Mouse (Mus musculus) limb, embryonic 11.5 days (tissue): ENCODE results near the gene Stpg4. TPM values are rescaled to one million over a fixed set of nuclear protein-coding genes. Genes with fewer than 3 reads are reported as not detected.
A peak's percentile ranks its signal among the peaks of the same experiment; 100 is the strongest.

ENCODE experiments used
- ATAC-seq: fragments of 200-750 bp; cut with Nextera tagmentation; 2 replicates; pipeline ENCODE4 v1.8.0; 2017; ENCODE audit warnings: low read depth; ENCODE audit not compliant: insufficient number of reproducible peaks, low FRiP score, low TSS enrichment
- DNase-seq: peaks from one replicate; pipeline ENCODE4 v3.0.0-alpha.2; 2015; ENCODE audit warnings: low spot score
- H3K27ac ChIP-seq: fragments of 300-500 bp; sonication (generic); replicated peaks from 2 replicates; pipeline ENCODE4 v1.5.1; 2014; ENCODE audit warnings: low read depth, mild to moderate bottlenecking, low read length
- H3K27me3 ChIP-seq: fragments of 300-500 bp; sonication (generic); 2 replicates; pipeline ENCODE4 v1.6.1; 2014; ENCODE audit warnings: mild to moderate bottlenecking, low read length, mixed read lengths; ENCODE audit not compliant: control insufficient read depth, insufficient read depth
- H3K36me3 ChIP-seq: fragments of 300-500 bp; sonication (generic); 2 replicates; pipeline ENCODE4 v1.6.1; 2014; ENCODE audit warnings: mild to moderate bottlenecking, low read length, moderate library complexity, mixed read lengths; ENCODE audit not compliant: control insufficient read depth, insufficient read depth
- H3K4me1 ChIP-seq: fragments of 300-500 bp; sonication (generic); 2 replicates; pipeline ENCODE4 v1.6.1; 2014; ENCODE audit warnings: low read length, mixed read lengths; ENCODE audit not compliant: control insufficient read depth, insufficient read depth
- H3K4me2 ChIP-seq: fragments of 300-500 bp; sonication (generic); 2 replicates; pipeline ENCODE4 v1.6.1; 2014; ENCODE audit warnings: low read depth, mild to moderate bottlenecking, moderate library complexity; ENCODE audit not compliant: severe bottlenecking
- H3K4me3 ChIP-seq: fragments of 300-500 bp; sonication (generic); 2 replicates; pipeline ENCODE4 v1.5.1; 2014; ENCODE audit warnings: low read depth, low read length
- H3K9ac ChIP-seq: fragments of 300-500 bp; sonication (generic); 2 replicates; pipeline ENCODE4 v1.6.1; 2014; ENCODE audit warnings: mild to moderate bottlenecking, low read length
- H3K9me3 ChIP-seq: fragments of 300-500 bp; sonication (generic); 2 replicates; pipeline ENCODE4 v1.6.1; 2016; ENCODE audit warnings: low read length; ENCODE audit not compliant: control insufficient read depth
- WGBS: fragments of 180-500 bp; shearing (Covaris S2); extraction: QIAGEN DNeasy Blood & Tissue Kit; methylation state at CpG from one replicate; pipeline ENCODE4 v1.1.7; 2014; 5-methylcytosine and 5-hydroxymethylcytosine counted together
- polyA plus RNA-seq: library from polyadenylated mRNA; unstranded; fragments of >200 nt; fragmentation: Nextera tagmentation; extraction: Ambion mirVana; gene quantifications from 2 replicates; pipeline ENCODE4 v1.2.1, GENCODE M21; 2014

Stpg4 gene
- polyA plus RNA-seq, result 0.23 TPM in 1 of 2 replicates, not detected in the other

DNA sequence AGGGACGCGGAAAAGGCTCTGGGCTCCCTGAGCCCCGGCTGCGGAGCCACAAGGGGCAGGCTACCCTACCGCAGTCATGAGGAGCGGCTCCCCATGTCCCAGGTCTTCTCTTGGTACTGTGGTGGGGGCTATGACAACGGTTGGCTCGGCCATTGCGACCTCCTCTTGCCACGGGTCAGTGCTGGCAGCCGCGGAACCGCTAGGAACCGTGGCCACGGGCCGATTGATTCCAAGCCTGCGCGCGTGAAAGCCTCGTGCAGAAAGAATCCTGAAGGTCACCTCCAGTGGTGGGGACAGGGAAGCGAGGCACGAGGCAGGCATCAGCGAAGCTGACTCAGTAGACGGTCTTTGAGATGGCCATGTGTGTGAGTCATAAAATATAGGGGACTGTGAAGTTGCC, at the start of gene Stpg4:
TSS of gene Stpg4 (minus strand) at position 231 of the 400 bp plus-strand sequence.
- Histone ChIP-seq H3K27me3 (no peaks in the 10 kb centered on the region), H3K4me2 (no peak within 1 kb of the TSS), H3K4me3 (no peak within 1 kb of the TSS), H3K36me3 (peaks cover 12% of the 10 kb centered on the region), H3K27ac (no peak within 1 kb of the TSS), H3K4me1 (no peaks in the 10 kb centered on the region), H3K9me3 (no peaks in the 10 kb centered on the region), H3K9ac (no peak within 1 kb of the TSS)
- WGBS, result 63% methylated on average over 24 of the region's 24 CpGs
- no peak; the same call in 1 of the 2 replicates for ATAC-seq
- no peak for DNase-seq

DNA sequence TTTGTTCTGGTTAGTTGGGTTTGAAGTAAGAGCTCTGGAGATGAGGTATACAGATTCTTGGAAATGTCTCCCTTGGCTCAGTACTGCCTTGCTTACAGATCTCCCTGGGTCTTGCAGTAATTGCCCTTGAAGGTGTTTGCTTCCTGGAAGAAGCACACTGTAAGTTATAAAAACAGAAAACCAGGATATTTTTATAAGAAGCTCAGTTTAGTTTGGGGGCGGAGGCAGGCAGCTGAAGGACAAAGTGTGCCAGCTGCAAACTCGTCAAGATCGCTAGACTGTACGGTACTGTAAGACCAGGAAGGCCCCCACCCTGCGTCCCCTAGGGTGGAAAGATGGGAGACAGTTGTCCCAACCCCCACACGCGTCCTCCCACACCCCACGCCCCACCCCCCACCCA, 47.8 kb upstream of the Stpg4 start:
- Histone ChIP-seq H3K36me3 (no peaks in the 10 kb centered on the region), H3K27me3 (peaks cover 10% of the 10 kb centered on the region), H3K9ac (no peak overlapping the region), H3K4me2 (no peak overlapping the region), H3K27ac (no peak overlapping the region), H3K9me3 (no peaks in the 10 kb centered on the region), H3K4me3 (no peak overlapping the region), H3K4me1 (peaks cover 5% of the 10 kb centered on the region)
- DNase-seq (no peak), ATAC-seq (no peak)
- 65% methylated on average over 8 of the region's 8 CpGs for WGBS

DNA sequence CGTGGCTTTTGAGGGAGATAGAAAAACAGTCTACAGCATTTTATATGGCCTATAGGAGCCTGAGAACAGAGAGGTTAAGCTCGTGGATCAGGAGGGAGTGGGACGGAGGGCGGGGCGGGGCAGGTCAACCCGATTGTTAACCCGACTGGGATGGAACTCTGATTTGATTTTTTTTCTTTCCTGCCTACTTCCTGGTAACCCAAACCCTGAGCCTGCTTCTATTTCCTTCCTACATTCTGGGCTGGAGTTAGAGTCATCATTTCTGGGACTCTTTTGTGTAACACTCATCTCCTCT, 46.9 kb upstream of the Stpg4 start:
- peaks cover 10% of the 10 kb centered on the region for H3K27me3 ChIP-seq
- peak; percentile 44 for ATAC-seq
- peaks cover 5% of the 10 kb centered on the region for H3K4me1 ChIP-seq
- WGBS, result under 1% methylated on average over 7 of the region's 7 CpGs
- H3K9ac ChIP-seq, result 0 out of 2 replicates have a peak overlapping the region, but pooled peaks have one; percentile 18
- H3K27ac ChIP-seq, result no peak overlapping the region
- DNase-seq, result no peak
- H3K4me2 ChIP-seq, result peak overlapping the region; percentile 74
- peak overlapping the region; percentile 24 for H3K4me3 ChIP-seq
- H3K9me3 ChIP-seq, result no peaks in the 10 kb centered on the region
- H3K36me3 ChIP-seq, result no peaks in the 10 kb centered on the region

DNA sequence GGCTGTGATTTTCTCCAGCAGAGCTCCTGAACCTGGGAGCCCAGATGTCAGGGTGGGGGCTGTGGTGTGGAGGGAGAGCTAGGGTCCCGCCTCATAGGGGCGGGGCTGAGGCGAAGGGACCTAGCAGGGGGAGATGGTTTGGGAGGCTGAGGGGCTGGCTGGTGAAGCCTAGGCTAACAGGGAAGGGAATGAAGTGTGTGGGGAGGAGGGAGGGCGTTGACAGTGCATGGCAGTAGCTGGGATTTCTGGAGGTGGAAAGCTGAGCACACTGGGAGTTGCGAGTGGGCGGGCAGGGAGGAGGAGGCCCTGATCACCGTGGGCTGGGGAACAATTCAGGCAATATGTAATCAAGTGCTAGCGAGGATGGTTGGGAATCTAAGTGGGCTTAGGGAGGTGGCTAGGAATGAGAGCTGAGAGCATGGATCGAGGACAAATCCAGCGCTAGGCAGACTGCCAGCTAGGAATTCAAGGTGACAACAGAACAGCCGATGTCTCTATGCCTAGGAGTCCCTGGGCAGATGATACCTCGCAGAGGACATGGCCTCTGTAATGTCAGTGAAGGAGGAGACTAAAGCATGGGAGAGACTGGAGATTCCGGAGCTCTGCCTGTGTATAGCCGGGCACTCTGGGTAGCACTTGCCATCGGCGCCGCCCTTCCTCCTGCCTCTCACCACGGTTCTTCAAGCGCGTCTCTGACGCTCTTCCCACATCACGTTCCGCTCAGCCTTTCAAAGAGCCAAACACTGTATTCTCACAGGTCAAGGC, 46.4 kb upstream of the Stpg4 start:
- Histone ChIP-seq H3K4me3 (peak overlapping the region; percentile 24), H3K36me3 (no peaks in the 10 kb centered on the region), H3K9ac (0 out of 2 replicates have a peak overlapping the region, but pooled peaks have one; percentile 18), H3K9me3 (no peaks in the 10 kb centered on the region), H3K4me2 (peak overlapping the region; percentile 74), H3K4me1 (peaks cover 5% of the 10 kb centered on the region), H3K27ac (no peak overlapping the region), H3K27me3 (peaks cover 10% of the 10 kb centered on the region)
- under 1% methylated on average over 23 of the region's 23 CpGs for WGBS
- peak; percentile 59 for DNase-seq
- ATAC-seq, result peak; percentile 65

DNA sequence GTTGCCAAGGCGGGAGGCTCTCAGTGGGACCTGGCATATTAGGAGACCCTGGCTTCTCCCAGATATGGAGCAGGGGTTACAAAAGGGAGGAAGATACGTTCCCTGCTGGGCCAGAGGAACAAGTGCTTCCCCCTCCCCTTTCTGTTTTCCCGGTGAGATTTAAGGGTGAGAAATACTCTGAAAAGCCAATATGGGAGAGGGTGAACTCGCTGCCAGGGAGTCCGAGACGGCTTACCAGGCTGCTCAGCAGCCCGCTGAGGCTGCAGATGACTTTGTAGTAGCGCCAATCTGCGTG, 45.8 kb upstream of the Stpg4 start:
- peaks cover 10% of the 10 kb centered on the region for H3K27me3 ChIP-seq
- DNase-seq (no peak), ATAC-seq (no peak)
- H3K9me3 ChIP-seq, result no peaks in the 10 kb centered on the region
- H3K4me3 ChIP-seq, result peak overlapping the region; percentile 24
- H3K27ac ChIP-seq, result no peak overlapping the region
- WGBS, result 5% methylated on average over 9 of the region's 9 CpGs
- H3K36me3 ChIP-seq, result no peaks in the 10 kb centered on the region
- H3K9ac ChIP-seq, result no peak overlapping the region
- H3K4me2 ChIP-seq, result peak overlapping the region; percentile 74
- H3K4me1 ChIP-seq, result peaks cover 5% of the 10 kb centered on the region

DNA sequence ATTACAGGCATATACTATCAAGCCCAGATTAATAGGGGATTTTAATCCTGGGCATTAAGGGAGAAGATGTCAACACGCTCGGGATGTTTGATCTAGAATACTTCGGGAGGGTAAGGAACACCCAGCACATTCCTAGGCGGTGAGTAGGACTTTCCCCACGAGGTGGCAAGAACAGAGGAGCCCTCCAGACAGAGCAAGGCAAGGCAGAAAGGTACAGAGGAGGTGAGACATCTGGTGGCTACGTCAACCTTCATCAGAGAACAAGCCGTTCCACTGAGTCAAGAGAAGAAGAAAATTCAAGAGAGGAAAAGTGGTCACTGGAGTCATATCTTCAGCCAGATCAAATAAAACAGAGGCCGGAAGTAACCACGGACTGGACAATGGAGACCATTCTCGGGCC, 45.3 kb upstream of the Stpg4 start:
- no peak overlapping the region for H3K4me3 ChIP-seq
- H3K36me3 ChIP-seq, result no peaks in the 10 kb centered on the region
- H3K9ac ChIP-seq, result no peak overlapping the region
- WGBS, result 54% methylated on average over 10 of the region's 10 CpGs
- no peak for ATAC-seq
- H3K27ac ChIP-seq, result no peak overlapping the region
- H3K4me1 ChIP-seq, result peaks cover 5% of the 10 kb centered on the region
- DNase-seq, result no peak
- no peak overlapping the region for H3K4me2 ChIP-seq
- H3K9me3 ChIP-seq, result no peaks in the 10 kb centered on the region
- peaks cover 10% of the 10 kb centered on the region for H3K27me3 ChIP-seq

DNA sequence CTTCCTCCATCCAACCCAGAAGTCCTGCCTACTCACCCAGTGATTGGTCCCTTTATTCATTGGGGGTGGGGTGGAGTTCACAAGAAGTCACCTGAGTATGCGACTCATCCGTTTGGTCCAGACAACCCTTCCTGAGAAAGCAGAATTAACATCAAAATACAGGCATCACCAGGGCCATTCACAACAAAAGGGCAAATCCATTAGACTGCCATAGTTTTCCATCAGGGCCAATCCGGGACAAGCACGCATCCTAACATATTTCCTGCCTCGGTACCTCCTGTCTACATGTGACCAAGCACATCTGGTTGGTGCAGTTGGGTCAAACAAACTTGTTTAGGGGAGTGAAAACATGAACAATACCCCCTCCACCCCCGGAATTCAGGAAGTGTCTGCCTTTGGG, 44.1 kb upstream of the Stpg4 start:
- ATAC-seq, result no peak

DNA sequence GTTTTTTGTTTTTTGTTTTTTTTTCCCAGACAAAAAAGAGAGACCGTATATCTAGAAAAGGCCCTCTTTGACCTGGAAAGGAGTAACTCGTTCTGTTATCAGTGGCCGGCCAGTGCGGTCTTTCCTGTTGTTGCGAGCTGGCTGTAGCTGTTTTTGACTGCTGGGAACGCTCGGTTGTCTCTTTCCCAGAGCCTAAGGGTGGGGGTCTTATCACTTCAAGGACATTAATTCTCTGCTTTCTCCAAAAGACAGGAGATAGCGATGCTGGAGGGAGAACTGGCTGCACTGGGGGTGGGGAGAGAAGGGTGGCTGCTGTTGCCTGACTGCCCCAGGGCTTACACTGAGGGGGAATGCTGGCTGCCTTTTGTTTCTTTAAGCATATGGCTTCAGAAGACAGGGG, 43.3 kb upstream of the Stpg4 start:
- Histone ChIP-seq H3K27ac (no peak overlapping the region), H3K9me3 (no peaks in the 10 kb centered on the region), H3K27me3 (peaks cover 10% of the 10 kb centered on the region), H3K4me3 (no peak overlapping the region), H3K4me1 (peaks cover 5% of the 10 kb centered on the region), H3K4me2 (no peak overlapping the region), H3K36me3 (no peaks in the 10 kb centered on the region), H3K9ac (no peak overlapping the region)
- DNase-seq, result no peak
- ATAC-seq, result no peak
- WGBS, result 60% methylated on average over 8 of the region's 8 CpGs

More for the DNA sequence above, 44.1 kb upstream of the Stpg4 start:
- Histone ChIP-seq H3K4me3 (no peak overlapping the region), H3K27ac (no peak overlapping the region), H3K4me1 (peaks cover 5% of the 10 kb centered on the region), H3K9ac (no peak overlapping the region), H3K4me2 (no peak overlapping the region), H3K27me3 (peaks cover 10% of the 10 kb centered on the region), H3K9me3 (no peaks in the 10 kb centered on the region), H3K36me3 (no peaks in the 10 kb centered on the region)
- no peak for DNase-seq
- WGBS, result 63% methylated on average over 6 of the region's 6 CpGs

DNA sequence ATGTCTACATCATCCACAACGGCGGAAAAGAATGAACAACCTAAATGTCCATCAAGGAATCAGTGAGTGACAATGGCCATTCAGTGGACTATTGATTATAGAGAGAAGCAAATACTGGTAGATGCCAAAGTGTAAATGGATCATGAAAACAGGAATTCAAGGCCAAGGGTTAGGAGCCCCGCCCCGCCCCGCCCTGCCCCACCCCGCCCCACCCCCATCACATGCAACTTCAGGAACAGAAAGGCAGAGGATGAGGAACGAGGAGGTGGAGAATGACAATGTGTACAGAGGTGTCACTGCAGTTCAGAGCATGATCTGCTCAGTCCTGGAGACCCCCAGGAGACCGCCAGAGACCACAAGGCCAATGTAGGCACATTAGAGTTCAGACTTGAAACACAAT, 42.7 kb upstream of the Stpg4 start:
- H3K27me3 ChIP-seq, result peaks cover 10% of the 10 kb centered on the region
- no peak overlapping the region for H3K4me3 ChIP-seq
- H3K4me1 ChIP-seq, result peaks cover 5% of the 10 kb centered on the region
- WGBS, result 66% methylated on average over 8 of the region's 8 CpGs
- no peak for ATAC-seq
- no peaks in the 10 kb centered on the region for H3K36me3 ChIP-seq
- no peak for DNase-seq
- no peak overlapping the region for H3K4me2 ChIP-seq
- no peak overlapping the region for H3K27ac ChIP-seq
- H3K9me3 ChIP-seq, result no peaks in the 10 kb centered on the region
- no peak overlapping the region for H3K9ac ChIP-seq
